Mouse (Mus musculus): Measurements from ENCODE around the gene Depdc1b.

The Depdc1b gene

GRCm38 (mm10) chr13:108431776-108432175 lies 115.6 kb downstream of the Depdc1b start:
- intact Hi-C loops (cut with DNase I) = no loop called here

GRCm38 (mm10) chr13:108435687-108436086 lies 119.6 kb downstream of the Depdc1b start:
- intact Hi-C loops (cut with DNase I) = no loop called here

- intact Hi-C loops (cut with DNase I) = no loop called here
Observed at GRCm38 (mm10) chr13:108437424-108437823, 121.3 kb downstream of the Depdc1b start.

GRCm38 (mm10) chr13:108439012-108439411 lies 122.9 kb downstream of the Depdc1b start:
- intact Hi-C loops (cut with DNase I) = no loop called here

GRCm38 (mm10) chr13:108448348-108448931 lies 132.3 kb downstream of the Depdc1b start:
- intact Hi-C loops (cut with DNase I) = no loop called here

- intact Hi-C loops (cut with DNase I) = no loop called here
Observed at GRCm38 (mm10) chr13:108449116-108450097, 133.3 kb downstream of the Depdc1b start, which contains the start of gene Pde4d. Pde4d (plus strand) TSS chr13:108449948.

GRCm38 (mm10) chr13:108451122-108451521 lies 135.0 kb downstream of the Depdc1b start:
- intact Hi-C loops (cut with DNase I) = no loop called here

- intact Hi-C loops (cut with DNase I) = no loop called here
Observed at GRCm38 (mm10) chr13:108453064-108453919, 137.2 kb downstream of the Depdc1b start.

Measured in adrenal gland (tissue).